Mouse (Mus musculus): ENCODE results near the gene Clec11a.
A peak's percentile ranks its signal among the peaks of the same experiment; 100 is the strongest.

DNA sequence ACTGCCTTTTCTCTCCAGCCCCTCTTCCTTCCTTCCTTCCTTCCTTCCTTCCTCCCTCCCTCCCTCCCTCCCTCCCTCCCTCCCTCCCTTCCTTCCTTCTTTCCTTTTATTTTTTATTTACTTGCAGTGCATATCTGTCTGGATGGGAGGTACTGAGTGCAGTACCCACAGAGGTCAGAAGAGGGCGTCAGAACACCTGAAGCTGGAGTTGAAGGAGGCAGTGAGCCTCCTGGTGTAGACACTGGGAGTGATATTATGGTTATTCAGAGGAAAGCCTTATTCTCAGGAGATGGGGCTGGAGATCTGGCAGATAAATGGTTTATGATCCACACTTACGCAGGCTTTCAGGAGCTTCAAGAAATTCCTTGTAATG is 29.5 kb downstream of the Clec11a start:
- TF ChIP-seq HCFC1 (IDR thresholded peaks at IDR 0.05; ENCODE audit: borderline replicate concordance, insufficient read depth, low read length) (no peak), CHD2 (IDR thresholded peaks at IDR 0.05; ENCODE audit: low read depth, low read length) (no peak), ZC3H11A (IDR thresholded peaks at IDR 0.05; ENCODE audit: borderline replicate concordance, low read depth, low read length) (peak; percentile 65; the same call in 1 of the 2 replicates), ZNF384 (IDR thresholded peaks at IDR 0.05; ENCODE audit: low read depth, low read length) (no peak), MAFK (IDR thresholded peaks at IDR 0.05; ENCODE audit: insufficient read depth, low read depth, low read length) (no peak)
